Mouse (Mus musculus): ENCODE measurements around the gene Samsn1. TPM values are rescaled to one million over a fixed set of nuclear protein-coding genes. Genes with fewer than 3 reads are reported as not detected.

Samsn1 gene
- polyA plus RNA-seq, 1 experiment, result 0.02 TPM

- TF ChIP-seq MAX (IDR thresholded peaks at IDR 0.05) (no peak), MYOD1 (IDR thresholded peaks at IDR 0.05; ENCODE audit: control insufficient read depth, insufficient read length, low read depth) (no peak)
- Histone ChIP-seq H3K36me3 (ENCODE audit: control insufficient read depth, insufficient read depth) (no peaks in the 10 kb centered on the region), H3K79me3 (ENCODE audit: low read depth) (no peaks in the 10 kb centered on the region), H3K79me2 (ENCODE audit: control insufficient read depth, insufficient read depth) (no peaks in the 10 kb centered on the region), H3K27me3 (ENCODE audit: control insufficient read depth, insufficient read depth, insufficient read length) (no peaks in the 10 kb centered on the region), H3ac (ENCODE audit: control insufficient read depth, insufficient read length, low read depth) (no peak overlapping the region), H3K4me3 (ENCODE audit: insufficient read depth, poor library complexity, severe bottlenecking) (no peak overlapping the region)
Observed at GRCm38 (mm10) chr16:75826498-75826897, 195.6 kb downstream of the Samsn1 start.

DNA sequence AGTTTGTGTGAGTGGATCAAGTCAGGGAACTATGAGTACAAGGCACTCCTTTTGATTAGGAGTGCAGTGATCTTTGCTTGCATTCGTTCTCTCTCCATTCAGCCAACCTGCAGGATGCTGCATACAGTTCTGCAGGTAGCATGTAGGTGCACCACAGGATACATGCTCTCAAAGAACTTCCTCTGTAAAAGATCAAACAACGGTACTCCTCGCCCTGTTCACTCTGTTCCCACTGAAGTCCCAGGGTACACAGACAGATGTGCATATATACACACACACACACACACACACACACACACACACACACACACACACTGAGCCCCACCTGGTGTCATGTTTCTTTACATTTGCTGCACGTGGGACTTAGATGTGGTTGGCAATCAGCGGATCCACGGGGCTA is 198.9 kb downstream of the Samsn1 start:
- no peak for TF ChIP-seq FOSL1 (IDR thresholded peaks at IDR 0.05; ENCODE audit: insufficient read depth, low read length, poor library complexity, severe bottlenecking)
- no peak for TF ChIP-seq CEBPB (IDR thresholded peaks at IDR 0.05; ENCODE audit: low read depth)
- no peak for TF ChIP-seq CTCF (IDR thresholded peaks at IDR 0.05; ENCODE audit: control insufficient read depth, insufficient read depth, insufficient read length)
- no peak for TF ChIP-seq MAX (IDR thresholded peaks at IDR 0.05)
- no peak for TF ChIP-seq USF1 (IDR thresholded peaks at IDR 0.05; ENCODE audit: low read depth)
- no peak for TF ChIP-seq MYOG (IDR thresholded peaks at IDR 0.05; ENCODE audit: control insufficient read depth, extremely low read depth, insufficient read length)
- TF ChIP-seq MYOD1 (IDR thresholded peaks at IDR 0.05; ENCODE audit: control insufficient read depth, insufficient read length, low read depth), result no peak
- no peaks in the 10 kb centered on the region for H3K79me2 ChIP-seq (ENCODE audit: control insufficient read depth, insufficient read depth)
- H3K36me3 ChIP-seq (ENCODE audit: control insufficient read depth, insufficient read depth), result no peaks in the 10 kb centered on the region
- no peaks in the 10 kb centered on the region for H3K27me3 ChIP-seq (ENCODE audit: control insufficient read depth, insufficient read depth, insufficient read length)
- H3K79me3 ChIP-seq (ENCODE audit: low read depth), result no peaks in the 10 kb centered on the region
- H3K4me3 ChIP-seq (ENCODE audit: insufficient read depth, poor library complexity, severe bottlenecking), result no peak overlapping the region
- no peak overlapping the region for H3ac ChIP-seq (ENCODE audit: control insufficient read depth, insufficient read length, low read depth)

DNA sequence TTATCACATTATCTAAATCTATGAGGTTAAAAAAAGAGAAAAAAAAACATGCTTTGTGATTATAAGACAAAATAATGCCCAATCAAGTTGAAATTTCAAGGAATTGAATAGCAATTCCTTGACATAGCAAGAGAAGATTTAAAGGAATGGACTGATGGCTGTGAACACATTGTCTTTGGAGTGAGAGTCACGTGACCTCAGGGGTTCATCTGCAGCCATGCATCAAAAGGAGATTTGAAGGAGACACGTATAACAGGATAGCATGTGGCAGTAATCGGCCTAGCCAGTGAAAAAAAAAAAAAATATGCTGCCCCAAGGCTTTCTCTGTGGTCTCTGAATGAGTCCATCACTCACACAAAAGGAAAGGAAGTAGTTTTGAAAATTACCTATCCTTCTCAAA is 201.1 kb downstream of the Samsn1 start:
- Histone ChIP-seq H3ac (ENCODE audit: control insufficient read depth, insufficient read length, low read depth) (no peak overlapping the region), H3K4me3 (ENCODE audit: insufficient read depth, poor library complexity, severe bottlenecking) (no peak overlapping the region)

More for the DNA sequence above, 201.1 kb downstream of the Samsn1 start:
- no peaks in the 10 kb centered on the region for H3K36me3 ChIP-seq (ENCODE audit: control insufficient read depth, insufficient read depth)
- H3K27me3 ChIP-seq (ENCODE audit: control insufficient read depth, insufficient read depth, insufficient read length), result no peaks in the 10 kb centered on the region
- no peaks in the 10 kb centered on the region for H3K79me2 ChIP-seq (ENCODE audit: control insufficient read depth, insufficient read depth)
- no peaks in the 10 kb centered on the region for H3K79me3 ChIP-seq (ENCODE audit: low read depth)
- TF ChIP-seq FOSL1 (IDR thresholded peaks at IDR 0.05; ENCODE audit: insufficient read depth, low read length, poor library complexity, severe bottlenecking), result no peak
- TF ChIP-seq CEBPB (IDR thresholded peaks at IDR 0.05; ENCODE audit: low read depth), result no peak
- TF ChIP-seq MYOG (IDR thresholded peaks at IDR 0.05; ENCODE audit: control insufficient read depth, extremely low read depth, insufficient read length), result no peak
- TF ChIP-seq CTCF (IDR thresholded peaks at IDR 0.05; ENCODE audit: control insufficient read depth, insufficient read depth, insufficient read length), result no peak
- TF ChIP-seq MYOD1 (IDR thresholded peaks at IDR 0.05; ENCODE audit: control insufficient read depth, insufficient read length, low read depth), result no peak
- peak; percentile 56 for TF ChIP-seq USF1 (IDR thresholded peaks at IDR 0.05; ENCODE audit: low read depth)

Data from C2C12 (cell line).